Mouse (Mus musculus) bone marrow, adult 2 months (tissue): ENCODE results near the gene Asic4. TPM values are rescaled to one million over a fixed set of nuclear protein-coding genes. Genes with fewer than 3 reads are reported as not detected.

Experiments used
- H3K27ac ChIP-seq: fragments of 200-500 bp; 2 replicates; pipeline ENCODE4 v1.5.1; 2012; ENCODE audit warnings: low read depth, mild to moderate bottlenecking, control low read depth, inconsistent platforms, low read length; ENCODE audit not compliant: control insufficient read depth, poor library complexity, insufficient read depth
- H3K4me1 ChIP-seq: fragments of 200-500 bp; 2 replicates; pipeline ENCODE4 v1.6.1; 2011; ENCODE audit warnings: low read length; ENCODE audit not compliant: control insufficient read depth, insufficient read depth
- H3K4me3 ChIP-seq: fragments of 200-500 bp; replicated peaks from 2 replicates; pipeline ENCODE3; 2011; ENCODE audit warnings: mild to moderate bottlenecking, low read depth, low read length, control low read depth; ENCODE audit not compliant: control insufficient read depth
- CTCF ChIP-seq: fragments of 200-500 bp; IDR thresholded peaks from 2 replicates; pipeline ENCODE4 v1.5.1; 2011; ENCODE audit warnings: low read length, control low read depth; ENCODE audit not compliant: control insufficient read depth, insufficient read depth
- POLR2A ChIP-seq: fragments of 200-500 bp; IDR thresholded peaks from 2 replicates; pipeline ENCODE4 v1.6.1; 2011; ENCODE audit warnings: low read depth, mild to moderate bottlenecking, control low read depth, low read length, borderline replicate concordance; ENCODE audit not compliant: control insufficient read depth
- WGBS: fragments of 180-500 bp; shearing (Covaris S2); methylation state at CpG from one replicate; pipeline ENCODE4 v1.1.7; 2018; 5-methylcytosine and 5-hydroxymethylcytosine counted together
- polyA plus RNA-seq: library from polyadenylated mRNA; stranded (reverse); fragments of >200 nt; gene quantifications from 2 replicates; pipeline ENCODE4 v1.2.4, GENCODE M21; 2011; ENCODE audit warnings: low replicate concordance; ENCODE audit not compliant: missing spikeins, insufficient read depth, insufficient read length

Gene Asic4
- polyA plus RNA-seq, 1 experiment: not detected

DNA sequence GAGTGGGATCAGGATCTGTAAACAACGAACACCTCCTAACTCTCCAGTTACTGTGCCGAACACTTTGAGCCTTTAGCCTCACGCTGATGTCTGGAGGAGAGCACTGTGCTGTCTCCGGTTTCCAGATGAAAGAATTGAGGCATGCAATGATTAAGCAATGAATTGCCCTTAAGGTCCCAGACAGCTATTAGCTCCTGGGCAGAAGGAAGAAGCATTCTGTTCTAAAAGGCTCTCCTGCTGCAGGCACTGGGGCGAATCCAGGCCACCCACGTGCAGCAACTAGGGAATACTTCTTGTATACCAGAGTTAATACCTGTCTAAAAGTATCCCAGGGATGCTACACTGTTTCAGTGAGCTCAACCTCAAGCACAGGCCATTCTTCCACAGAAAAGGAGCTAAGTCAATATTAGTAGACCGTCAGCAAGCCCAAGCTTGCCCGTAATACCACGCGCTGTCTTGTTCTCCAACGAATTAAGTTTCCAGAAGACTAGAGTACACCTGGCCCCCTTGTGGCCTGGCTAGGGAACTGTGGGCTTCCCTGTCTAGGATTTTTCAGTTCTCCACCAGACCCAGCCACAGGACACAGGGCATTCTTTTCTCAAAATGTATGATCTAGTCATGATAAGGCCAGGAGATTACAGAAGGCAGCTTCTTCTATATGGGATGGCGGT is 44.8 kb downstream of the Asic4 start:
- peak; percentile 41; the same call in 1 of the 2 replicates for TF ChIP-seq CTCF
- TF ChIP-seq POLR2A: no peak
- no peaks in the 10 kb centered on the region for H3K4me1 ChIP-seq
- WGBS: 65% methylated on average over 12 of the region's 12 CpGs
- no peak overlapping the region for H3K4me3 ChIP-seq
- no peak overlapping the region for H3K27ac ChIP-seq

DNA sequence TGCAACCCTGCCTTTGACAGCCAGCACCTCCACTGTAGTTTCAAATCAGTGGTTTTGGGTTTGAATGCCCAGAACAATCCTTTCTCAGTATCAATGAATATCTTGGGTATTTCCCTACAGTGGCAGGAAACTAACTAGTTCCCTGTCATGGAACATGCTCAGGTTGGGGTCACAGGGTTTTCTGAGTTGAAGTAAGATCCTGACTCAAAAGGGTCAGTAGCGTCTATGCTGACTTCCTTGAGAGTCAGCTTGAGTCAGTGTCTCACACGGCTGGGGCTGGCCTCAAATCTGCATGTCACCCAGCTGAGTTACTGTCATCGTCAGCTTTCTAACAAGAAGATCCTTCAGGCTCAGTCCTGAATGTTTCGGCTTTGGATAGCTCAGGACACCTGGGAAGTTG is 48.7 kb downstream of the Asic4 start:
- TF ChIP-seq POLR2A: no peak
- Histone ChIP-seq H3K27ac (no peak overlapping the region), H3K4me1 (no peaks in the 10 kb centered on the region), H3K4me3 (no peak overlapping the region)
- 78% methylated on average over 4 of the region's 4 CpGs for WGBS

DNA sequence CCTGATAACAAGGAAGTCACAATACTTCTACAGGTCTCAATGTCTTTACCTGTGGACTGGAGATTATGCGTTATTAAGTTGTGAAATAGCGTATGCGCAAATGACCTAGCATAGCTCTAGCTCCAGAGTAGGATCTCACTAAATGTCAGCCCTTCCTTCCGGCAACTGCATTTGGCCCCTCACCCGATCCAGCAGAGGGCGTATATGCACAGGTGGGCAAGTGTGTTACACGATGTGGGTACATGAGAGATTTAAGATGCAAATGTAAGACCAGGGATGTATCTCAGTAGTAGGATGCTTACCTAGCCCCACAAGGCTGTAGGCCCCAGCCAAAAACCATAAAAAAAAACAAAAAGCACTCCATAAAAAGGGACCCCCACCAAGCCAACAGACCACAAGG is 49.2 kb downstream of the Asic4 start:
- TF ChIP-seq POLR2A (no peak), CTCF (no peak)
- H3K4me1 ChIP-seq: no peaks in the 10 kb centered on the region
- no peak overlapping the region for H3K4me3 ChIP-seq
- 75% methylated on average over 7 of the region's 7 CpGs for WGBS
- H3K27ac ChIP-seq: no peak overlapping the region

DNA sequence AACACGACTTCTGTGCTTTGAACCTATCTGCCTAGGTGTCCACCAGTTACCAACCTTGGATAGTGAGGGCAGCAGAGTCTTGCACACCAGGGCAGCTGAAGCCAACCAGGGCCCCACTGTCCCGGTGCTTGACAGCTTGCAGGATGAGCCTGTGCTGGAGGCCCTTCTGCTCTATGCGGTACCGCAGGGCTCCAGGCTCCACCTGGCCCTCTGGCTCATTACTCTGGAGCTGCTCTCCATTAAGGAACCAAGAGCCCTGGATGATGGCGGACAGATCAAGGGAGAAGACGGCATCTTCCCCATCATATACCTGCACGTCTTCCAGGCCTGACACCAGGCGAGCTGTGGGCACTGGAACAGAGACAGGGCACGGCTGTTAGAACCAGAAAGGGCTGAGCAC is 51.7 kb downstream of the Asic4 start:
- no peak overlapping the region for H3K4me3 ChIP-seq
- no peak overlapping the region for H3K27ac ChIP-seq
- no peaks in the 10 kb centered on the region for H3K4me1 ChIP-seq
- TF ChIP-seq POLR2A: no peak
- no peak for TF ChIP-seq CTCF
- 82% methylated on average over 9 of the region's 9 CpGs for WGBS

DNA sequence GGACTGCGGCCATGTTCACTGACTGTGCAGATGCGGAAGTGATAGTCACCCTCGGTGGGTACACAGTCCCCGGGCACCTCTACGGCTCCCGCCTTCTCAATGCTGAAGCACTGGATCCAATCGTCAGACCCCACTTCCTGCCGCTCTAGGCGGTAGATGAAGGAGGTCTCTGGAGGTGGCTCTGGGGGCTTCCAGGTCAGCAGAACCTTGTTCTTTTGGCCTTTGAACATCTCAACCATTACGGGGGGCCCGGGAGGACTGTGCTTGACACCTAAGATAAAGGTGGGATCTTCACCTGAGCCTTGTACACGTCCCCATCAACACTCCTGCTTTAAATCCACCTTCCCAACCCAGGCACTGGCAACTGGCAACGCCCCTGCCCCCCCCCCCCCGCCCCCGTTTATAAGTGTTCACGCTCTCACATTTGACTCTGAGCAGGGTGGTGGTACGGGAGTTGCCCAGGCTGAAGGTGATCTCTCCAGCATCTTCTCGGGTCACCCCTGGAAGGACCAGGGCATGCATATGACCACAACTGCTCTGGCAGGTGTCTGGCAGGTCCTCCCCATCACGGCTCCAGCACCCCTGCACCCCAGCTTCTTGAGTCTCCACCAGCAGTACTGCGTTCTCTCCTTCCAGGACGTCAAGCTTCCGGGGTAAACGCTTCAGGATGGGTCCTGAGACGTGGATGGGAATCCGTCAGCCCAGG is 52.9 kb downstream of the Asic4 start:
- Histone ChIP-seq H3K27ac (no peak overlapping the region), H3K4me3 (no peak overlapping the region), H3K4me1 (no peaks in the 10 kb centered on the region)
- 90% methylated on average over 25 of the region's 25 CpGs for WGBS
- no peak for TF ChIP-seq POLR2A
- TF ChIP-seq CTCF: no peak

DNA sequence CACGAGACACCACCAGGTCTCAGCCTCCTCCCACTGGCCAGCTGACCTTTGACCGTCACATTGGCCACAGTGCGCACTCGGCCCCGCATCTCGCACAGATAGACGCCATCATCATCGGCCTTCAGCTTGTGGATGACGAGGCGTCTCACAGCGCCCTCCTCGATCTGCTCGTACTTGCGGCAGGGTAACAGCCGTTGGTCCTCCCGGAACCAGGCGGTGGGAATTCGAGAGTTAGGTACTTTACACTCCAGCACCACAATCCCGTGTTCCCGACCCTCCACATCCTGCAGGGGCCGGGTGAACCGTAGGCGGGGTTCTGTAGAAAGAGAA is 53.4 kb downstream of the Asic4 start:
- Histone ChIP-seq H3K27ac (no peak overlapping the region), H3K4me3 (no peak overlapping the region), H3K4me1 (no peaks in the 10 kb centered on the region)
- TF ChIP-seq POLR2A (no peak), CTCF (no peak)
- 86% methylated on average over 23 of the region's 23 CpGs for WGBS

DNA sequence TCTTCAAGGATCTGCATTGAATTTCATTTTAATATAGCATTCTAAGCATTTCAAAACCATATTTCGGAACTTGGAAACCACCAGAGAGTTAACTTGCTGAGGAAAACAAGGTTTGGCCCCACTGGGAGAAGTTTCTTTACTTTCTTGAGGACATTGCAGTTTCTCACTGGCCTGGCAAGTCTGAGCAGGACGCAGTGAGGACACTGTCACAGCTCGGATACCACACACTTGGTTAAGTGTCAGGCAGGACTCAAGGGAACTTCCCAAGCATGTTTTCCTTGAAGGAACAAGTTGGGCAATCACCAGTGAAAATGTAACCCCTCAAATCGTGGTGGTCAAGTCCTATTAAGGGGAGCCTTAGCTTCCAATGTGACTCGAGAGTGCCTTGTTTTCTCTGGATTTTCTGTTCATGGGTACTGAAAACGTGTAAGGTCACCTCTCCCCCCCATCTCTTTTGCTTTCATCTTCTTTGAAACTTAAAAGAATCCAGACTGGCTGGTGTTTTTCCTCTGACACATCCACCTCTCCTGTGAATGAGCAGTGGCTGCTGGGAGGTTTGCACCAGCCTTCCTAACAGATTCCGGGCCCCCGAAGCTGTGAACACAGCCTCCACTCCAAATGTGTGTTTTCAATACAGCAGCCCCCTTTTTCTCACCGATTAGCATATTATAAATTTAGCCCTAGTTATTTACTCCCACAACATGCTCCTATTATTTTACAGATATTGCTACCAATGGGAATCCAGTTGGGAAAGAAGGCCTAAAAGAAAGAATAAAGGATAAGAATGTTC is 54.2 kb downstream of the Asic4 start:
- 75% methylated on average over 9 of the region's 9 CpGs for WGBS
- no peak overlapping the region for H3K4me3 ChIP-seq
- H3K27ac ChIP-seq: no peak overlapping the region
- no peaks in the 10 kb centered on the region for H3K4me1 ChIP-seq
- TF ChIP-seq CTCF (no peak), POLR2A (no peak)

DNA sequence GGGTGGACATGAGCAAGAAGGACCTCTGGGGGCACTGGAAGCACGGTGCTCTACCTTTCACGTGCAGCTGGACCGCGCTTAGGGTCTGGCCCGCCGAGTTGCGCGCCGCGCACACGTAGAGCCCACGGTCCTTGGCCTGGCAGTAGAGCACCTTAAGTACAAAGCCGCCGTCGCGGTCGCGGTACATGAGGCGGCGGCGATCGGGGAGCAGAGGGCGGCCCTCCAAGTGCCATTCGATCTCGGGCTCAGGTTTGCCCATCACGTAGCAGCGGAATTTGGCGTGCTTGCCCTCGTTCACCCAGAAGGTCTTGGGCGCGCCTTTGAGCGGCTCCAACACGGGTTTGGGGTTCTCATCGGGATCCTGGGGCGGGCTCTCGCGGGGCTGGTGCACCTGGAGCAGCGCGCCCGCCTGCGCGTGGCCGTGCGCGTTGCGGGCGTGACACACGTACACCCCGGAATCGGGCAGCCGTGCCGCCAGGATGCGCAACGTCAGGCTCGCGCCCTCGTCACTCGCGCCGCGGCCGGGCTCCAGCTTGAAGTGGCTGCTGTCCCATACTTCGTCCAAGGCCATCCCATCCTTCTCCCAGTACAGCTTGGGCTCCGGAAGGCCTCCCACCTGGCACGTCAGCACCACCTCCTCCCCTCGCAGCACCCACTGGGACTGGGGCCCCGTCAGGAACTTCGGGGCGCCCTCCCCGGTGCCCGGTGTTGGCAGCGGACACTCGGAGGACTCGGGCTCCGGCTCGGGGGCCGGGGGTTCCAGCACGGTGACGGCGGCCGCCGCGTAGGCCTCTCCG is 55.1 kb downstream of the Asic4 start:
- no peak for TF ChIP-seq POLR2A
- Histone ChIP-seq H3K4me1 (no peaks in the 10 kb centered on the region), H3K4me3 (no peak overlapping the region), H3K27ac (no peak overlapping the region; the same call in 1 of the 2 replicates)
- 1% methylated on average over 84 of the region's 84 CpGs for WGBS
